ENCODE assay signal across 8 mouse cellular contexts in genomic region chr19:59260718-59261442, GRCm38 (mm10). TPM values are rescaled to one million over a fixed set of nuclear protein-coding genes. Genes with fewer than 3 reads are reported as not detected.
DNase-seq lines count a peak whose midpoint lies in the region; ATAC-seq lines count a peak whose summit lies in the region.

TSS of gene Slc18a2 (plus strand) at chr19:59260896.

- intact Hi-C loops in left cerebral cortex, postnatal 36 days (cut with DNase I): no loop called here

- peak; percentile 76 for ATAC-seq in lung, embryonic 16.5 days (ENCODE audit: low read depth)
- peak; percentile 85 for ATAC-seq in hindbrain, embryonic 12.5 days (ENCODE audit: low FRiP score)

- H3K27ac ChIP-seq in lung, embryonic 16.5 days (ENCODE audit: low read length): no peak within 1 kb of the TSS
- H3K27ac ChIP-seq in hindbrain, embryonic 12.5 days: no peak within 1 kb of the TSS

- peaks cover 7% of the 10 kb centered on the region for H3K4me1 ChIP-seq in lung, embryonic 16.5 days (replicated peaks; ENCODE audit: control insufficient read depth, insufficient read depth, low read length)
- H3K4me1 ChIP-seq in hindbrain, embryonic 12.5 days: peaks cover 29% of the 10 kb centered on the region
- peaks cover 51% of the 10 kb centered on the region for H3K4me1 ChIP-seq in megakaryocyte, embryonic 14.5 days

- under 1% methylated on average over 55 of the region's 55 CpGs for WGBS in lung, embryonic 16.5 days
- under 1% methylated on average over 55 of the region's 55 CpGs for WGBS in hindbrain, embryonic 12.5 days

- DNase-seq in lung, adult 18-20 months: no peak
- DNase-seq in embryo, embryonic 11 days: peak; percentile 80
- peak; percentile 54 for DNase-seq in thymus, postnatal 0 days (ENCODE audit: low spot score)
- DNase-seq in adipocyte (ENCODE audit: low spot score): no peak
- no peak for DNase-seq in left cerebral cortex, postnatal 36 days (ENCODE audit: low spot score in 2 of 2)

- peak within 1 kb of the TSS; percentile 77 for H3K4me2 ChIP-seq in lung, embryonic 16.5 days (ENCODE audit: low read depth, low read length)
- peak within 1 kb of the TSS; percentile 68 for H3K4me2 ChIP-seq in hindbrain, embryonic 12.5 days (replicated peaks)

- peak within 1 kb of the TSS; percentile 38 for H3K9ac ChIP-seq in lung, embryonic 16.5 days (ENCODE audit: low read length)
- peak within 1 kb of the TSS; percentile 39 for H3K9ac ChIP-seq in hindbrain, embryonic 12.5 days

- H3K27me3 ChIP-seq in lung, embryonic 16.5 days (ENCODE audit: control insufficient read depth, insufficient read depth, low read depth, low read length): peaks cover 15% of the 10 kb centered on the region
- peaks cover 38% of the 10 kb centered on the region for H3K27me3 ChIP-seq in hindbrain, embryonic 12.5 days
- H3K27me3 ChIP-seq in megakaryocyte, embryonic 14.5 days (replicated peaks): peaks cover 39% of the 10 kb centered on the region

- H3K36me3 ChIP-seq in lung, embryonic 16.5 days (ENCODE audit: control insufficient read depth, insufficient read depth, low read length): no peaks in the 10 kb centered on the region
- no peaks in the 10 kb centered on the region for H3K36me3 ChIP-seq in hindbrain, embryonic 12.5 days
- peaks cover 17% of the 10 kb centered on the region for H3K36me3 ChIP-seq in megakaryocyte, embryonic 14.5 days (replicated peaks; ENCODE audit: low read length)

- H3K9me3 ChIP-seq in lung, embryonic 16.5 days (ENCODE audit: control insufficient read depth, low read length): peaks cover 4% of the 10 kb centered on the region; the same call in 1 of the 2 replicates
- peaks cover 4% of the 10 kb centered on the region; the same call in 1 of the 2 replicates for H3K9me3 ChIP-seq in hindbrain, embryonic 12.5 days (replicated peaks)
- peaks cover 16% of the 10 kb centered on the region for H3K9me3 ChIP-seq in megakaryocyte, embryonic 14.5 days

- peak within 1 kb of the TSS; percentile 43 for H3K4me3 ChIP-seq in lung, embryonic 16.5 days (ENCODE audit: low read length)
- H3K4me3 ChIP-seq in hindbrain, embryonic 12.5 days: peak within 1 kb of the TSS; percentile 46
- H3K4me3 ChIP-seq in megakaryocyte, embryonic 14.5 days (replicated peaks): peak within 1 kb of the TSS; percentile 94

RNA-seq across cellular contexts. Expression of gene Slc18a2, which starts in this region (rescaled TPM):
- 5.7 and 5.9 TPM in 2 replicates for polyA plus RNA-seq in lung, embryonic 16.5 days (2015; fragmentation: Nextera tagmentation; extraction: Ambion mirVana)
- 17.5 and 17.9 TPM in 2 replicates for polyA plus RNA-seq in hindbrain, embryonic 12.5 days (2016; fragmentation: Nextera tagmentation; extraction: Ambion mirVana)
- polyA plus RNA-seq in megakaryocyte, embryonic 14.5 days (2012; ENCODE audit: insufficient read depth, low replicate concordance): 1.4 TPM in 1 of 2 replicates, not detected in the other
- polyA plus RNA-seq in thymus, postnatal 0 days (2015; fragmentation: Nextera tagmentation; extraction: Ambion mirVana): 3.6 and 4.5 TPM in 2 replicates
- total RNA-seq in left cerebral cortex, postnatal 36 days (2021): under 1 TPM in 1 of 2 experiments, not detected in 1; 0.16 TPM

Comparison
In these comparisons a context has a peak if more than half of its experiments do, and no peak if none do; other contexts are left out.
1. H3K4me3 ChIP-seq: peak in every context shown above with its lines; median percentile 94 in megakaryocyte, embryonic 14.5 days; 46 in hindbrain, embryonic 12.5 days; 43 in lung, embryonic 16.5 days.
2. DNase-seq: peak in embryo, embryonic 11 days (single experiment) and thymus, postnatal 0 days (single experiment); none in lung, adult 18-20 months (0 of 2), adipocyte (single experiment) and left cerebral cortex, postnatal 36 days (0 of 2).